9 mouse cellular contexts compared by ENCODE assay signal in genomic region chr6:8777411-8778295, GRCm38 (mm10). TPM values are rescaled to one million over a fixed set of nuclear protein-coding genes. Genes with fewer than 3 reads are reported as not detected.
DNase-seq lines count a peak whose midpoint lies in the region; ATAC-seq lines count a peak whose summit lies in the region.
"Had no signal": no experiment of that assay in that cellular context is flagged by ENCODE, and none has a peak within 500 bp of the region (broad histone marks: within the 10 kb centered on the region; RNA-seq: fewer than 3 reads in every experiment).

No protein-coding gene starts in this region.

- intact Hi-C loops in left cerebral cortex, postnatal 36 days (cut with DNase I) = no loop called here

- DNase-seq in thymus, postnatal 14 days = peak; percentile 3
- DNase-seq in thymus, postnatal 25 days = no peak
- peak; percentile 35 for DNase-seq in embryo, embryonic 11.5 days (ENCODE audit: low read depth, low spot score)
- DNase-seq in heart, adult 18-20 months = peak; percentile 46 to 76
- DNase-seq in kidney, adult 11 months = peak; percentile 39
- DNase-seq in left cerebral cortex, postnatal 36 days (ENCODE audit: low spot score in 2 of 2) = peak; percentile 83 to 87
- DNase-seq in right cerebral cortex, postnatal 4 days = peak; percentile 74

- ATAC-seq in megakaryocyte-erythroid progenitor cell, adult 5-6 weeks (replicated peaks; ENCODE audit: low FRiP score, low TSS enrichment, poor library complexity, severe bottlenecking) = peak; percentile 83

RNA-seq across cellular contexts. Expression of gene Ica1, which starts 0.6 kb away (rescaled TPM):
- total RNA-seq in heart, adult 18-20 months (2021) = 10 to 100 TPM; 12.1 to 12.6 TPM
- 10 to 100 TPM; 67.4 to 78.2 TPM for total RNA-seq in left cerebral cortex, postnatal 36 days (2021)
- total RNA-seq in megakaryocyte-erythroid progenitor cell, adult 5-6 weeks (2014; fragmentation: Nextera tagmentation) = 1.0 and 4.6 TPM in 2 replicates
- 6.0 and 8.3 TPM in 2 replicates for total RNA-seq in megakaryocyte-erythroid progenitor cell, adult 5-6 weeks (2017)
- total RNA-seq: MEL had no signal

Comparison
In these comparisons a context has a peak if more than half of its experiments do, and no peak if none do; other contexts are left out.
1. RNA of gene Ica1, which starts 0.6 kb away (total RNA-seq): 67.4 to 78.2 TPM in left cerebral cortex, postnatal 36 days; 12.1 to 12.6 TPM in heart, adult 18-20 months and 1.0 to 8.3 TPM in megakaryocyte-erythroid progenitor cell, adult 5-6 weeks; every median in the first group is over 4 times any median in the second.